Mouse (Mus musculus): ENCODE data around the gene Grid1. TPM values are rescaled to one million over a fixed set of nuclear protein-coding genes. Genes with fewer than 3 reads are reported as not detected.

Gene Grid1
- total and polyA plus RNA-seq, 2 experiments: 0.46 to 0.55 TPM

DNA sequence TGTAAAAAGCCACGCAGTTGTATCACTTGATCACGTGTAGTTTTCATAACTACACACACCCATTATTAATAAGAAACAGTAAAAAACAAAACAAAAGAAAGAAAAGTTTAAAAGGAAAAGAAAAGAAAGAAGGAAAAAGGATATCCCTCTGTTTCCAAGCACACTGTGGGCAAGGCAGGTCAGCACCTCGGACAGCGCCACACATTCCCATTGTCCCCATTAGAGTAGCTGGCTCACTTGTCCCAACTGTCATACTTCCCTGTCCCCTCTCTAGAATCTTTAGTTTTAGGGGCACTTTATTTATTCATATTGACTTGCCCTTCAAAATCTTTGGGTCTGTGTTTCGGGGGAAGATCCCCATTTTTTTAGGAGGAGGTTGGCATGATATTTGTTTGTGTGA lies 47.4 kb downstream of the Grid1 start:
- Histone ChIP-seq H3K79me2 (ENCODE audit: control insufficient read depth, insufficient read depth, low read length) (no peaks in the 10 kb centered on the region), H3K4me1 (ENCODE audit: control insufficient read depth, insufficient read depth, low read length) (no peaks in the 10 kb centered on the region), H3K4me3 (ENCODE audit: insufficient read depth, low read depth, low read length) (no peak overlapping the region), H3K27ac (replicated peaks; ENCODE audit: insufficient read depth, low read depth, low read length) (no peak overlapping the region), H3K36me3 (ENCODE audit: control insufficient read depth, insufficient read depth, low read length) (no peaks in the 10 kb centered on the region), H3K27me3 (ENCODE audit: control insufficient read depth, insufficient read depth, low read length) (no peaks in the 10 kb centered on the region), H3K9ac (ENCODE audit: low read depth, low read length) (no peak overlapping the region)
- no peak for DNase-seq (ENCODE audit: extremely low read depth, low read depth, low spot score)
- TF ChIP-seq POLR2A (IDR thresholded peaks at IDR 0.05; ENCODE audit: extremely low read depth, insufficient read depth, low read length) (no peak), CTCF (IDR thresholded peaks at IDR 0.05; ENCODE audit: low read depth, low read length) (no peak)
- 26% methylated on average over 5 of the region's 5 CpGs for WGBS

DNA sequence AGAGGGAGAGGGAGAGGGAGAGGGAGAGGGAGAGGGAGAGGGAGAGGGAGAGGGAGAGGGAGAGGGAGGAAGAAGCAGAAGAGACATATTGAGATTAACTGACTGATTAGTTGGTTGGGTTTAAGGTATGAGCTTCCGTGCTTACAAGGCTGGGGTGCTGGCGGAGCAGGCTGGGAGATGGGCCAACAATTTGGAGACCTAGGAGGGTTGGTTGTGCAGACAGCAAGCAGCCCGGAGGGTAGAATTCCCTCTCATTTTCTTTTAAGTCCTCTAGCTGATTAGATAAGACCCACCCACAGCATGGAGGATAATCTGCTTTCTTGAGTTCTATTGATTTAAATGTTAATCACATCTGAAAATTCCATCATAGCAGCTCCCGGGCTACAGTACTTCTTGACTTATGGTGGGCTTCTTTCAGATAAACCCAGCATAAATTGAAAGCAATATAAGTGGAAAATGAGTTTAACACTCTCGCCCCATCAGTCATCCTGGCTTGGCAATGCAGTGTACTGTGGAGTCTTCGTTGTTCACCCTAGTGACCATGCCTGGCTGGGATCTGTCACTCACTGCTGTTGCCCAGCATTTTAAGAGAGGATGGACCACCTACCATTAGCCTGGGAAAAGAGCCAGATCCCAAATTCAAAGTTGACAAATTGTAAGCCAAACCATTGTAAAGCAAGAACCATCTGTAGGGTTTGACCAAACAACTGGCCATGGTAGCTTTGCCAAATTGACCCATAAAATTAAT lies 48.8 kb downstream of the Grid1 start:
- WGBS: 78% methylated on average over 6 of the region's 6 CpGs
- Histone ChIP-seq H3K4me1 (ENCODE audit: control insufficient read depth, insufficient read depth, low read length) (no peaks in the 10 kb centered on the region), H3K27ac (replicated peaks; ENCODE audit: insufficient read depth, low read depth, low read length) (no peak overlapping the region), H3K36me3 (ENCODE audit: control insufficient read depth, insufficient read depth, low read length) (no peaks in the 10 kb centered on the region), H3K27me3 (ENCODE audit: control insufficient read depth, insufficient read depth, low read length) (no peaks in the 10 kb centered on the region), H3K9ac (ENCODE audit: low read depth, low read length) (no peak overlapping the region), H3K4me3 (ENCODE audit: insufficient read depth, low read depth, low read length) (no peak overlapping the region), H3K79me2 (ENCODE audit: control insufficient read depth, insufficient read depth, low read length) (no peaks in the 10 kb centered on the region)
- no peak for DNase-seq (ENCODE audit: extremely low read depth, low read depth, low spot score)
- TF ChIP-seq CTCF (IDR thresholded peaks at IDR 0.05; ENCODE audit: low read depth, low read length): no peak
- TF ChIP-seq POLR2A (IDR thresholded peaks at IDR 0.05; ENCODE audit: extremely low read depth, insufficient read depth, low read length): no peak

DNA sequence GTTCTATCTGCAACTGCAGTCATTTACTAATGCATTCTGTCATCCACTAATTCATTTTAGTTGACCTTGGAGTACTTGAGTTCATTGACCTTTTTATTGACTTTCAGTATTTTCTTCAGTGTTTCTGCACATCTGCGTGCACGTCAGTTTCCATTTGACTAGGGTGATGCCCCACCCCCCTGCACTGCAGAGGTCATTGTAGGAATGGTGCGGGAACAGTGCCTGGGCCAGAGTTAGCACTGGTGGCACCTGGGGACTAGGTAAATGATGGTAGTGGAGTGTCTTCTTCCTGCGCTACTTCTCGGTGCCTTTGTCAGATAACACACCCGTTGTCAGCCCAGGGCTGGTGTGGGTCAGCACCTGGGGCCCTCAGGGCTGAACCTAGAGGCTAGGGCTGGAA lies 60.1 kb downstream of the Grid1 start:
- TF ChIP-seq CTCF (IDR thresholded peaks at IDR 0.05; ENCODE audit: low read depth, low read length) (no peak), POLR2A (IDR thresholded peaks at IDR 0.05; ENCODE audit: extremely low read depth, insufficient read depth, low read length) (no peak)
- 27% methylated on average over 6 of the region's 6 CpGs for WGBS

DNA sequence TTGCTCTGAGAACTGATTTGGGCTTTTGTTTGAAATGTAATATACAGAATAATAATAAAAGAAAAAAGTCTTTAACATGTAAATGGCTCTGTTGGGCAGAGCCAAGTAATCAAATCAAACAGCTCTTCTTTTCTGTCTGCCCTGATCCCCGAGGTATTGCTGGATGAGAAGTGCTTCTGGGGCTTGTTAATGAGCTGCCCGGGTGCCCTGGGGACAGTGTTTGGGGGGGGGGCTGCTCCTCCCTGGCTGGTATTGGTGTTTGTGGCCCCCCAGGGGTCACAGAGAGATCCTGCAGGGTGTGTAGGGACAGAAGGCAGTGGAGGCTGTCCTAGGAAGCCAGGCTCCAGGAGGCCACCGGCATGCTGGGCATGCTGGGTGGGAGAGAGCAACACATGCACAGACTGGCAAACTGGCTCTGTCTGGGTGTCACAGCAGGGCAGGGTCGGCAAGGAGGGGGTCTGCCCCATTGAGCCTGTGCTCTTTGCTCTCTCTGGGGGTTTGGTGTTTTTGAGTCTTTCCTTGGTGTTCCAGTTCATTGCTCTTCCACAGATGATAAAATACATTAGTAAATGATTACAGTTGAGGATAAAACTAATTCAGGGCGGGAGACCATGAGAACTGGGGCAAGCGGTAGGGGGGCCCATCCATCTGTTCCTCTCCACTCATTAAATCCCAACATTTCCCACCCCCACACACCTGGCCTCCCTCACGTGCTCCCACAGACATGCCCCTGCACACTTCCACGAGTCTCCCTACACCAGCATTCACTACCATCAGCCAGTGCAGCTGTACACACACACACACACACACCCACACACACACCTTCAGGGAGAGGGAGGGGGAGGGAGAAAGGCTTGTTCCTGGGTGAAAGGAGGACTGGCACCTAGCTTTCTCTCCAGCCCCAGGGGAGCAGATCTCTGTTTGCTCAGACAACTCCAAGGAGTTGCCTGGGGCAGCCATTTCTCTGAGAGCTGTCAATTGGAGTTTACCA lies 60.8 kb downstream of the Grid1 start:
- WGBS: 34% methylated on average over 8 of the region's 8 CpGs
- H3K79me2 ChIP-seq (ENCODE audit: control insufficient read depth, insufficient read depth, low read length): no peaks in the 10 kb centered on the region
- no peak for DNase-seq (ENCODE audit: extremely low read depth, low read depth, low spot score)
- no peak overlapping the region for H3K27ac ChIP-seq (replicated peaks; ENCODE audit: insufficient read depth, low read depth, low read length)
- peaks cover 2% of the 10 kb centered on the region; the same call in 1 of the 2 replicates for H3K4me1 ChIP-seq (ENCODE audit: control insufficient read depth, insufficient read depth, low read length)
- H3K27me3 ChIP-seq (ENCODE audit: control insufficient read depth, insufficient read depth, low read length): no peaks in the 10 kb centered on the region
- H3K4me3 ChIP-seq (ENCODE audit: insufficient read depth, low read depth, low read length): no peak overlapping the region
- H3K36me3 ChIP-seq (ENCODE audit: control insufficient read depth, insufficient read depth, low read length): no peaks in the 10 kb centered on the region
- TF ChIP-seq POLR2A (IDR thresholded peaks at IDR 0.05; ENCODE audit: extremely low read depth, insufficient read depth, low read length) (no peak), CTCF (IDR thresholded peaks at IDR 0.05; ENCODE audit: low read depth, low read length) (no peak)
- no peak overlapping the region for H3K9ac ChIP-seq (ENCODE audit: low read depth, low read length)

More for the DNA sequence above, 60.1 kb downstream of the Grid1 start:
- H3K27me3 ChIP-seq (ENCODE audit: control insufficient read depth, insufficient read depth, low read length): no peaks in the 10 kb centered on the region
- no peaks in the 10 kb centered on the region for H3K79me2 ChIP-seq (ENCODE audit: control insufficient read depth, insufficient read depth, low read length)
- H3K27ac ChIP-seq (replicated peaks; ENCODE audit: insufficient read depth, low read depth, low read length): no peak overlapping the region
- H3K4me1 ChIP-seq (ENCODE audit: control insufficient read depth, insufficient read depth, low read length): peaks cover 2% of the 10 kb centered on the region; the same call in 1 of the 2 replicates
- no peaks in the 10 kb centered on the region for H3K36me3 ChIP-seq (ENCODE audit: control insufficient read depth, insufficient read depth, low read length)
- peak; percentile 23 for DNase-seq (ENCODE audit: extremely low read depth, low read depth, low spot score)
- no peak overlapping the region for H3K9ac ChIP-seq (ENCODE audit: low read depth, low read length)
- no peak overlapping the region for H3K4me3 ChIP-seq (ENCODE audit: insufficient read depth, low read depth, low read length)

DNA sequence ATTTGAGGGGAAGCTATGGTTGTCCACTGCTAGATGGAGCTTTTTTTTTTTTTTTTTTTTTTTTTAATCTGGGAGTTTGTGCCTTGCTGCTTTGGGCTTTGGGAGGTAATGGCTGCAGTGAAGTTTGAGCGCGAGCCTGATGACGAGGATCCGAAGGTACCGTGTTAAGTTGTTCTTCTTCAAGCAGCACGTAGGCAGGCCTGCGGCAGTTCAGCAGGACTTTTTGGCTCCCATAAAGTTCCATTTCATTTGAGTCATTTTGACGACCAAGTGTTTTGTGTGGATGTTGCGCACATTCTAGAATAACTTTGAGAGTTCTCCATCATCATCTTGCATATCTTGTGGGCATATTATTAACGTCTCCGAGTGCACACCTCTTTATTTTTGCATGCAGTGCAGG lies 64.3 kb downstream of the Grid1 start:
- no peak overlapping the region for H3K4me3 ChIP-seq (ENCODE audit: insufficient read depth, low read depth, low read length)
- peaks cover 2% of the 10 kb centered on the region; the same call in 1 of the 2 replicates for H3K4me1 ChIP-seq (ENCODE audit: control insufficient read depth, insufficient read depth, low read length)
- no peak for DNase-seq (ENCODE audit: extremely low read depth, low read depth, low spot score)
- no peak overlapping the region for H3K9ac ChIP-seq (ENCODE audit: low read depth, low read length)
- WGBS: 93% methylated on average over 11 of the region's 11 CpGs
- TF ChIP-seq POLR2A (IDR thresholded peaks at IDR 0.05; ENCODE audit: extremely low read depth, insufficient read depth, low read length): no peak
- no peak for TF ChIP-seq CTCF (IDR thresholded peaks at IDR 0.05; ENCODE audit: low read depth, low read length)
- no peaks in the 10 kb centered on the region for H3K79me2 ChIP-seq (ENCODE audit: control insufficient read depth, insufficient read depth, low read length)
- H3K36me3 ChIP-seq (ENCODE audit: control insufficient read depth, insufficient read depth, low read length): no peaks in the 10 kb centered on the region
- no peak overlapping the region for H3K27ac ChIP-seq (replicated peaks; ENCODE audit: insufficient read depth, low read depth, low read length)
- H3K27me3 ChIP-seq (ENCODE audit: control insufficient read depth, insufficient read depth, low read length): no peaks in the 10 kb centered on the region
